Comparison of ENCODE assay signal across 7 mouse cellular contexts in the genomic region with DNA sequence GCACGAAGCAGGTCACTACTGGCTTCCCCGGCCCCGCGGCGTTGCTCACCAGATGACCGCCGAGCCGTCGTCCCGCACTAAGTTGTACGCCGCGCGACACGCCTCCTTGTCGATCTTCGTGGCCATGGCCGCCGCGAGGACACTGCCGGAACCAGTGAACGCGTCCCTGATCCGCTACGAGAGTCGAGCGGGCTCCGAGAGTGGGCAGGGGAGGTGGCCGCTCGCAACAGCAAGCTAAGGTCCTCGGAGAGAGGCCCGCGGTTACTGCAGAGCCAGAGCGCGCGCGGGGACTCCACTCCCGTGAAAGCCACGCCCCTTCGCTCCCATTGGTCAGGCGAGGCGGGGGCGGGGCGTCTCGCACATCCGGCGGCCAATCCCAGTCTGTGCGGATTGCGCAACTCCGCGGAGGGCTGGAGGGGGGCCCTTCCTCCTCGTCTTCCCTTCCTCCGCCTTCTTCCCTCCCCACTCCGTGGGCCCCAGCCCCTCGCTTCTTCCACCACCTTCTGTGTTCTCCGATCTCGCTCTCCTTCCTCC. TPM values are rescaled to one million over a fixed set of nuclear protein-coding genes. Genes with fewer than 3 reads are reported as not detected.
A peak's percentile ranks its signal among the peaks of the same experiment; 100 is the strongest.
DNase-seq lines count a peak whose midpoint lies in the region; ATAC-seq lines count a peak whose summit lies in the region.

A gene (minus strand): TSS at position 270 of the 534 bp plus-strand sequence.

- peak within 1 kb of the TSS; percentile 90 for H3K9ac ChIP-seq in intestine, embryonic 15.5 days

- H3K9me3 ChIP-seq in intestine, embryonic 15.5 days, result no peaks in the 10 kb centered on the region
- no peaks in the 10 kb centered on the region for H3K9me3 ChIP-seq in midbrain, embryonic 10.5 days (replicated peaks)

- H3K27ac ChIP-seq in intestine, embryonic 15.5 days, result peak within 1 kb of the TSS; percentile 87
- peak within 1 kb of the TSS; percentile 86 for H3K27ac ChIP-seq in midbrain, embryonic 10.5 days (replicated peaks)

- H3K4me1 ChIP-seq in intestine, embryonic 15.5 days (replicated peaks), result peaks cover 34% of the 10 kb centered on the region
- peaks cover 75% of the 10 kb centered on the region for H3K4me1 ChIP-seq in midbrain, embryonic 10.5 days

- DNase-seq in adrenal gland, adult 18-20 months (ENCODE audit: low spot score in 2 of 2), result peak; percentile 98 to 99
- peak; percentile 99 for DNase-seq in embryo, embryonic 11 days
- peak; percentile 96 to 97 for DNase-seq in gastrocnemius, postnatal 36 days
- peak; percentile 98 to 99 for DNase-seq in left cerebral cortex, postnatal 25 days (ENCODE audit: low spot score in 2 of 2)
- peak; percentile 96 for DNase-seq in midbrain, embryonic 10.5 days (ENCODE audit: low spot score)
- DNase-seq in right cerebral cortex, postnatal 4 days, result peak; percentile 99

- WGBS in intestine, embryonic 15.5 days, result under 1% methylated on average over 57 of the region's 57 CpGs
- under 1% methylated on average over 56 of the region's 57 CpGs for WGBS in midbrain, embryonic 10.5 days

- peak; percentile 91 for ATAC-seq in intestine, embryonic 15.5 days

- intact Hi-C loops in gastrocnemius, postnatal 36 days (cut with DNase I), result loop anchor here (1.0 to 5.0 kb wide), 3 partner anchors 57 to 158 kb away; no protein-coding TSS in a partner anchor
- intact Hi-C loops in left cerebral cortex, postnatal 25 days (cut with DNase I), result loop anchor here (2.0 to 10.0 kb wide), 3 partner anchors 28 to 406 kb away; a partner anchor contains a TSS

- peak within 1 kb of the TSS; percentile 82 for H3K4me3 ChIP-seq in intestine, embryonic 15.5 days (replicated peaks)
- peak within 1 kb of the TSS; percentile 69 for H3K4me3 ChIP-seq in midbrain, embryonic 10.5 days

- H3K27me3 ChIP-seq in intestine, embryonic 15.5 days (replicated peaks), result no peaks in the 10 kb centered on the region
- 0 out of 2 replicates have a peak, but pooled peaks cover 7% of the 10 kb centered on the region for H3K27me3 ChIP-seq in midbrain, embryonic 10.5 days (ENCODE audit: low read depth, poor library complexity, severe bottlenecking)

- H3K36me3 ChIP-seq in intestine, embryonic 15.5 days, result no peaks in the 10 kb centered on the region
- H3K36me3 ChIP-seq in midbrain, embryonic 10.5 days, result peaks cover 19% of the 10 kb centered on the region

- peak within 1 kb of the TSS; percentile 81 for H3K4me2 ChIP-seq in intestine, embryonic 15.5 days (replicated peaks)

RNA-seq across cellular contexts. Expression of the gene that starts here (rescaled TPM):
- total RNA-seq in adrenal gland, adult 18-20 months (2021), result 10 to 100 TPM; 43.6 to 52.1 TPM
- total RNA-seq in gastrocnemius, postnatal 36 days (2021), result 1 to 10 TPM; 4.8 to 6.6 TPM
- polyA plus RNA-seq in intestine, embryonic 15.5 days (2015; fragmentation: Nextera tagmentation; extraction: Ambion mirVana), result 152 and 167 TPM in 2 replicates
- total RNA-seq in left cerebral cortex, postnatal 25 days (2021), result 10 to 100 TPM; 57.2 to 62.6 TPM
- 150 and 197 TPM in 2 replicates for polyA plus RNA-seq in midbrain, embryonic 10.5 days (2016; fragmentation: Nextera tagmentation; extraction: Ambion mirVana)

Comparison
In these comparisons a context has a peak if more than half of its experiments do, and no peak if none do; other contexts are left out.
1. Peak in every context shown above with its lines: DNase-seq, ATAC-seq, H3K4me3 ChIP-seq and H3K27ac ChIP-seq.
2. RNA of the gene that starts here (total RNA-seq): 57.2 to 62.6 TPM in left cerebral cortex, postnatal 25 days and 43.6 to 52.1 TPM in adrenal gland, adult 18-20 months; 4.8 to 6.6 TPM in gastrocnemius, postnatal 36 days; every median in the first group is over 4 times any median in the second.